Mouse (Mus musculus): Measurements from ENCODE around the gene Brca2.

Brca2 gene

DNA sequence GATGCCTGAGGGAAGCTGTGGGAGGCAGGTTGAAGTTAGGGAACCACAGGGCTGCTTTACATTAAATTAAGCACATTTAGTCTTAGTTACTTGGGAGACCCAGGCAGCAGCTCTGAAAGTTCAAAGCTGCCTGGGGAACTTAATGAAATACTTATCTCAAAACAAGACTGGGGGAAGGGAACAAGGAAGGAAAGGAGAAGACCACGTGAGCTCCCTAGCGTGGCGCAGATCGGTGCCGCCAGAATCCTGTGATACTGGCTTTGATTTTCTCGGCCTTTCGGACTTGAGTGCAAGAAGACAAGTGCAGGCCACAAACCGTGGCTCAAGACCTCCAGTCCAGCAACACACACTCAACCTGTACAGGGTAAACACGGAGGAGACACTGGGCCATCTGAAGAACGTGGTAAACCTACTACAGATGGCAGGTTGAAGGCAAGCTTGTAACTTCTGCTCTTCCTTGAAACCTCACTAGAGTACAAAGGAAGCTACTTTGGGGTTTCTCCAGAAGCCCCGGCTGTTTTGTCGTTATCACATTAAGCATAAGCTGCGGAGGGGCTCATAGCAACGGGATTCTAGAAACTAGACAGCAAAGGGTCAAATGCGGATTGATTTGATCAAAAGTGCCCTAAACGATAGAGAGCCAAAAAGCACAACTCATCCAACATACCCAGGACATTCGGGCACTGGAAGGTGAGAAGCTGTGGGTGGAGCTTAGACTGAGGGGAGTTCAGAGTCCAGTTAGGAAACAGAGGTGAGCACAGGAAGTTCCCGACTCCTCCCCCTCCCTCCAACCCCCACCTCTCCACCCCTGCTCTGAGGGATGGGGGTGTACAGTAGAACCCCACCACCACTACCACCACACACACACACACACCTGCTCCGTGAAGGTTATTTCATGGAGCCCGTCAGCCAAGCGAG, 76.0 kb downstream of the Brca2 start:
- DNase-seq (ENCODE audit: extremely low read depth, low read depth) = peak; percentile 46

DNA sequence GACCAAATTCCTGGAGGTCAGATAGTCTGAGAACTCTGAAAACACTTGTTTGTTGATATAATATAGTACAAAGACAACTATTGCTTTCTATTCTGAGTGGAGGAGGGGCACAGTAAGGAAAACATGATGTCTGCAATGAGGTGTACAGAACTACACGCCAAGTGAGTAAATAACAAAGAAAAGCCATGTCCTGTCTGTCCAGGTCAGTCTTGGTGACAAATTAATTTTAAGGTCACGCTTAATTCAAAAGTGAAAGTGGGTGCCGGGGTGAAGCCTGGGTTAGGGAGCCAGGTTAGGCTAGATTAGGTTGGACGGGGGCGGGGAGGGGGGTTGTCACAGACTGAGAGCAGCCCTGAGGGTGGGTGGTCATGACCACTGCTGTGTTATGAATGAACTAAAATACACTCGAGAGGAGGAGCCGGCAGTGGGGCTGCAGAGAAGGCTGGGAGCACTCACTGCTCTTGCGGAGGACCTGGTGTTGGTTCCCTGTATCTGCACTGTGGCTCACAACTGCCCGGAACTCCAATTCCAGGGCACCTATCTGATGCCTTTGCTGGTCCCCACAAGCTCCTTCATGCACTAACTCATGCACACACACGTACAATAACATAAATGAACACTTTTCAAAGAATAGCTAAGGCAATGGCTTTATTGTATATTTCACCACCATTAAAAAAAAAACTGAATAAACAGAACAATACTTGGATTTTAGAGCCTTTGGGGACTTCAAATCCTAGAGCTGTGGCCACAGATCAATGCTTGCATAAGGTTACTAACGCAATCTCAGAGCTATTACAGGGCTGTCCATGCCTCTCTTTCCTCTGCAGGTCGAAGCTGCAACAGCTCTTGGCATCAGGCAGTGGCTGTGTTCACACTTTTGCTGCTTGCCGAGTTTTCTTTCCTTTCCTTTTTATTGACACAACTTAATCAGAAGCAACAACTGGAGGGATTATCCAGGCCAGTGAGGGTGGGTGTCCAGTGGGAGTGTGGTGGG, 77.2 kb downstream of the Brca2 start:
- no peak for DNase-seq (ENCODE audit: extremely low read depth, low read depth)

DNA sequence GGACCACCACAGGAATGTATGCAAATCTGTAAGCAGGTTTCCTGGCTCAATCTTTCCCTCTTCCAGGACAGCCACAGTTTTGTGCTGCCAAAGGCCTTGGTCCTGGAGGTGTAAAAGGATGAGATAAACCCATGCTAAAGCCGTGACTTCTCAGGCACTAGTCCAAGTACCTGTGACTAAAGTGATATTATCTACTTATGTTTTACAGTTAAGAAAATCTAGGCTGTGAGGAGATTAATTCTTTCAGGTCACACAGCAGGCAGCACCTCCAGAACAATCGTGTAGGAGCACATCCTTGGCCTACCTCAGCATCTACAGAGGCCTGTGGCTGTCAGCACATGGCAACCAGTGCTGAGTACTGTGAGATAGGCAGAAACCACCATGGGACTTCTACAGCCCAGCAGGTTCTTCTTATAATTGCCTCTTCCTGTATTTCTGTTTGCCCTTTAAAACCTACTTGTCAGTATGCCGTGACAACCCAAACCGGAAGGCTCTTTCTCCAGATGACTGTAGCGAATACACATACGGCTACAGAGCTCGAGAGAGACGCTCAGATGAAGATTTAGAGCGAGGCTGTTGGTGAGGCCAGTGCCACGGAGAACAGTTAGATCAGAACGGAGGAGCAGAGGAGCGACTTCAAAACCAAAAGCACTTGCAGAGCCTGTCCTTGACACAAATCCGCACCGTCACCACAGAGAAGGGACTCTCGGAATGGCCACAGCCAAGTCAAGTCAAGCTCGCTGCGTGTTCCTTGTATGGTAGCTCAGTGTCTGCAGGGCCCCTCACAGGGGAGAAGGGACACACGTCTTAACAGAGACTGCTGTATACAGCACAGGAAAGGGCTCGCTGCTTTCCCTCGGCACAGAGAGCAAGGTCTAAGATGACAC, 78.4 kb downstream of the Brca2 start:
- DNase-seq (ENCODE audit: extremely low read depth, low read depth) = no peak

DNA sequence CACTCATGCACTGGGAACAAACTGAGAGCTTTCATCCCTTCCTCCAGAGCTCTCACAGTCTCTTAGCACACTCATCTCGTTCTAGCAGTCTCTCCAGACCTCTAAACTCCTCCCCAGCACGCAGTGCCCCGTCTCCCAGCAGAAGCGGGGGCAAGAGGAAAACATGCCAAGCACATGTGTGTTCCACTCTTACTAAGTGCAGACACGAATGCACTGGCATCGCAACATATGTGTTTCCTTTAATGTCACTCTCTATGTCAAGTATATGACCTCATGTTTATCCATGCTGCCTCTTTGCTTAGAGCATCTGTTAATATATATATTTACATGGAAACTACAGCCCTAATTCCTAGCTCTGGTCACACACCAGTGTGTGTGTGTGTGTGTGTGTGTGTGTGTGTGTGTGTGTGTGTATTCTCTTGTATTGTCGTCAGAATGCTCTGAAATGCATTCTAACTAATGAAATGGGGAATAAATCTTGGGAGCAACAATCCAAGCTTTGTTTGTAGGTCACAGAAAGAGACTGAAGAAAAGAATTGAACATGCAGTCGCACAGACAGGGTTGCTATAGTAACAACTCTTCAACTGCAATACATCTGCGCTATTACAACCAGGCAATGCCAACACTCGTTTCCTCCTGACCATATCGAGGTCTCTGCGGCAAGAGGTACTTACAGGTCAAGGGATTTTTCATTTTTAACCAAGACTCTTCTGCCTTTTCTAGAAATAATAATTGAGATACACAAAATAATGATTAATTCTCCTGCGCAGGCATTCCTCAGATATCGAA, 79.2 kb downstream of the Brca2 start:
- DNase-seq (ENCODE audit: extremely low read depth, low read depth) = no peak

DNA sequence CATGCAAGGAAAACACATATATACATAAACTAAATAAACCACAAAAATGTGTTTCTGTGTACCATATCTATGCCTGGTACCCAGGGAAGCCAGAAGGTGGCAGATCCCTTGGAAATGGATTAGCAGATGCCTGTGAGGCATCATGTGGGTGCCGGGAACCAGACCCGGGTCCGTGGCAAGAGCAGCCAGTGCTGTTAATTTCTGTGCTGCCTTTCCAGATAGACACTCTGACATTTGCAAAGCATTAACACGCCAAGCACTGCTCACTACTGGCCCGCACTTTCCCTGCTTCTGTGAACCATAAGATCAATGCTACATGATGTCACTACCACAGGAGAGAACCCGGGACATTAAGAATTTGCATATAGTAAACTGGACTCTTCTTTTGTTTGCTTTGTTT, 83.7 kb downstream of the Brca2 start:
- no peak for DNase-seq (ENCODE audit: extremely low read depth, low read depth)

DNA sequence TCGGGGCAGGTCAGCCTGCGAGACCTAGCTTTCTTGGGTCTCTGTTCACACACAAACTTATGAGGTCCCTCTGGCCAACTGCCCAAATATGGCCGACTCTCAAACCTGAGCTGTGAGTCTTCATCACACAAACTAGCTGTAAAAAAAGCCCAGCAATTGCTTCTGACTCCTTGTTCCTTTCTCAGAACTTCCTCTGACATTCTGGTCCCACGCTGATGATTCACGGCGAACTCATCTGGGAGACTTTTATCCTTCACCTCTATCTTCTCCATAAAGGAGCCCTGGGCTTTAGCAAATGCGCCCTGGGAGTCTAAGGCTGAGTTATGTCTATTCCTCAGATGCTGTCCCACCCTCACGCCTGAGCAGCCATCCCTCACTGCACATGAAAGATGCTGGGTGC, 85.2 kb downstream of the Brca2 start:
- DNase-seq (ENCODE audit: extremely low read depth, low read depth) = no peak

DNA sequence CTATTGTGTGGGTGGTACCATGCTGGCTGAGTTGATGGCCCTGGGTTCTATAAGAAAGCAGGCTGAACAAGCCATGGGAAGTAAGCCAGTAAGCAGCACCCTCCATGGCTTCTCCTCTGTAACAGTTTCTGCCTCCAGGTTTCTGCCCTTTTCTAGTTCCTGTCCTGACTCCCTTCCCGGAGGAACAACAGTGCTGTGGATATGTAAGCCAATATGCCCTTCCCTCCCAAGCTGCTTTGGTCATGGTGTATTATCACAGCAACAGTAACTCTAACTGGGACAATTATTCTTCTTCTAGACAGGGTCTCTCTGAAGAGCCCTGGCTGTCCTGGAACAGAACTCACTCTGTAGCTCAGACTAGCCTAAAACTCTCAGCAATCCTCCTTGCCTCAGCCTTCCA, 88.7 kb downstream of the Brca2 start:
- no peak for DNase-seq (ENCODE audit: extremely low read depth, low read depth)

DNA sequence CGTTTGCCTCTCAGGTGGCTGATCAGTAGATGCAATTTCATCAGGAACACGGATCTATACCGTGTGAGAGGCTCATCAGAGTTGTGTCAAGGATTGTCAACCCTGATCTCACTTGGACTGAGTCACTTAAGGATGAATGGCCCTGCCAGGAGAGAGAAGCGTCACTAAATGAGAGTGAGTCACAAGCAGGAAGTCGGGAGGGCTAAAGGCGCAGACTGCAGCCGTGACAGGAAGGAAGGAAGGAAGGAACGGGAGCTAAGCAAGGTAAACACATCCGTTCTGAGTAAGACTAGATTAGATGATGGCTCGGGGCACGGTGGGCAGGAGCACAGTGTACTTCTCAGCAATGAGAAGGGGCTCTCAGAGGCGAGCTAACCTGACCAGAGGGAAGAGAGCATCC, 89.3 kb downstream of the Brca2 start:
- DNase-seq (ENCODE audit: extremely low read depth, low read depth) = no peak

DNA sequence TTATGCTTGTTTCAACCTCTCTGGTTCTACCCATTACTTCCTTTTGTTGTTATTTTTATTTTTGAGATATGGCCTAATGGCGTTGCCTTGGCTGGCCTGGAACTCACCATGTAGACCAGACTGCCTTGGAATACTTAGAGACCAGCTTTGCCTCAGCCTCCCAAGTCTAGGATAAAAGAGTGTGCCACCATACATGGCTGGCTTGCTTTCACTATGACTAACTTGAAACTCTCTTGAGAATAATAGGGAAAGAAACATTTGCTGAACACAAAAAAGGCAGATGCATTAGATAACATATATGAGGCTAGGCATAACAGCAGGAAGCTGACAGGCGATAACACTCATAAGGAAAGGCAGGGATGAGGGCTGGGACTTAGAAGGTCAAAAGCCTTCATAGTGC, 91.6 kb downstream of the Brca2 start:
- no peak for DNase-seq (ENCODE audit: extremely low read depth, low read depth)

DNA sequence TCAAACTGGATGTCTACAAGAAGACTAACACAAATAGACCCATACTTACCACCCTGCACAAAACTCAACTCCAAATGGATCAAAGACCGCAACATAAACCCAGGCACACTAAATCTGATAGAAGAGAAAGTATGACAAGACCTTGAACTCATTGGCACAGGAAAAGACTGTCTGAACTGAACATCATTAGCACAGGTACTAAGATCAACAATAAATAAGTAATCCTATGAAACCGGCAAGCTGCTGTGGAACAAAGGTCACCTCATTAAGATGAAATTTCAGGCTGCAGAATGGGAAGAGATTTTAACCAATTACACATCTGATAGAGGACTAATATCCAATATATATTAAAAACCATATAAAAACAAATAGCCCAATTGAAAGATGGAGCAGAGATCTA, 93.8 kb downstream of the Brca2 start:
- DNase-seq (ENCODE audit: extremely low read depth, low read depth) = no peak

DNA sequence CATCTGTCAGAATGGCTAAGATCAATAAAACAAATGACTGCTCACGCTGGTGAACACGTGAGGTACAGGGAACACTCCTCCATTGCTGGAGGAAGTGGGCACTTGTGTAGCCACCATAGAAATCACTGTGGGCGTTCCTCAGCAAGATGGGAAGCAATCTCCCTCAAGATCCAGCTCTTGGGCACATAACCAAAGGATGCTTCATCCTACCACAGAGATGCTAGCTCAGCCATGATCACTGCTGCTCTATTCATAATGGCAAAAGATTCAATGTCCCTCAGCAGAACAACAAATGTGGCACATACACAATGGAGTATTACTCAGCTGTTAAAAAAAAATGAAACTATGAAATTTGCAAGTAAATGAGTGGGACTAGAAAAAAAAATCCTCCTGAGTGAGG, 94.3 kb downstream of the Brca2 start:
- DNase-seq (ENCODE audit: extremely low read depth, low read depth) = no peak

DNA sequence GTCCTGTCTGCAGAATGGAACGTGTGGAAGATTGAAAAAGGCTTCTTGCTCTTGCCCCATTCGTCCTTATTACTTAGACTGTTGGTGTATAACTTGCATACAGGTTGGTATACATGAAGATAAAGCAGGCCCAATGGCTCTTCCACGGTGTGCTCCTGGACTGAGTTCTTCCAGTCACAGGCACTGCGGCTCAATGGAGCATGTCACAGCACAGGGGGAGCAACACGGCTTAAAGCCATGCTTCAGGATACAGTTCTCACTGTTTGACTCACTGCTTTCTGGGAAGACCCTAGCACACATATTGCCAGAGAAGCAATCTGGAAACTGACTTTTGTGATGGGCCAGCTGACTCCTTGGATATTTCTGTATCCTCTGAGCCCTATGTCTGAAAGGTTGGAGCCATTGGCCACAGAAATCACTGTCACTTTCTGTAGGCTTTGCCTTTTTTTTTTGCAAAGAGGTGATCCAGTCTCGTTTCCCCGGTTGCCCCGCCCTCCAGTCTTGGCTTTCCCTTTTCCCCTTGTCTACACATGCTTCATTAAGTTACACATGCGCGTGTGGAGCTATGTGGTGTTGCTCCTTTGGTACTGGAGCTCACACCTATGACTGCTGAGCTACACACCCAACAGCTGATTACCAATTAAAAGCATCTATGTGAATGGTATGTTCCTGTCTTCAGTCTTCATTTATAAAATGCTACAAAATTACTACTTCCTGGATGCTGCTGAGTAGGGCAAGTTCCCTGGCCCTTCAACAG, 96.3 kb downstream of the Brca2 start:
- DNase-seq (ENCODE audit: extremely low read depth, low read depth) = no peak
